Mouse (Mus musculus) liver, adult 2 months (tissue): Measurements from ENCODE around the gene Gm28305. TPM values are rescaled to one million over a fixed set of nuclear protein-coding genes. Genes with fewer than 3 reads are reported as not detected.

ENCODE experiments used
- DNase-seq: peaks from one replicate; pipeline ENCODE4 v3.0.0-alpha.2; 2011; ENCODE audit warnings: low read depth, low spot score; ENCODE audit errors: extremely low read depth
- H3K27ac ChIP-seq: fragments of 200-500 bp; replicated peaks from 2 replicates; pipeline ENCODE4 v1.5.1; 2012; ENCODE audit warnings: low read depth, mild to moderate bottlenecking, control low read depth, inconsistent platforms, low read length; ENCODE audit not compliant: insufficient read depth
- H3K27me3 ChIP-seq: fragments of 200-500 bp; 2 replicates; pipeline ENCODE4 v1.6.1; 2012; ENCODE audit warnings: mild to moderate bottlenecking, moderate library complexity, low read length, inconsistent platforms; ENCODE audit not compliant: control insufficient read depth, insufficient read depth
- H3K36me3 ChIP-seq: fragments of 200-500 bp; 2 replicates; pipeline ENCODE4 v1.6.1; 2012; ENCODE audit warnings: low read length, inconsistent platforms; ENCODE audit not compliant: control insufficient read depth, insufficient read depth
- H3K4me1 ChIP-seq: fragments of 200-500 bp; 2 replicates; pipeline ENCODE4 v1.6.1; 2011; ENCODE audit warnings: low read length; ENCODE audit not compliant: control insufficient read depth, insufficient read depth
- H3K4me3 ChIP-seq: fragments of 200-500 bp; 2 replicates; pipeline ENCODE4 v1.5.1; 2011; ENCODE audit warnings: low read depth, mild to moderate bottlenecking, control low read depth, low read length, moderate library complexity; ENCODE audit not compliant: insufficient read depth
- H3K79me2 ChIP-seq: fragments of 200-500 bp; 2 replicates; pipeline ENCODE4 v1.6.1; 2012; ENCODE audit warnings: inconsistent platforms, mild to moderate bottlenecking, low read length, moderate library complexity; ENCODE audit not compliant: control insufficient read depth, insufficient read depth
- H3K9ac ChIP-seq: fragments of 200-500 bp; 2 replicates; pipeline ENCODE4 v1.6.1; 2012; ENCODE audit warnings: low read depth, mild to moderate bottlenecking, control low read depth, inconsistent platforms, low read length
- CTCF ChIP-seq: fragments of 200-500 bp; IDR thresholded peaks from 2 replicates; pipeline ENCODE4 v1.5.1; 2011; ENCODE audit warnings: low read depth, low read length, control low read depth
- POLR2A ChIP-seq: fragments of 200-500 bp; IDR thresholded peaks from 2 replicates; pipeline ENCODE4 v1.6.1; 2011; ENCODE audit warnings: low read length, control low read depth; ENCODE audit not compliant: insufficient read depth; ENCODE audit errors: extremely low read depth
- WGBS: fragments of 180-500 bp; shearing (Covaris S2); methylation state at CpG from one replicate; pipeline ENCODE4 v1.1.7; 2018; 5-methylcytosine and 5-hydroxymethylcytosine counted together
- polyA plus RNA-seq: library from polyadenylated mRNA; depleted of rRNA; stranded (reverse); fragments of >200 nt; gene quantifications from 2 replicates; pipeline ENCODE4 v1.2.3, GENCODE M21; 2012
- total RNA-seq: library from RNA; depleted of rRNA; stranded (reverse); fragments of >200 nt; gene quantifications from 2 replicates; pipeline ENCODE4 v1.2.3, GENCODE M21; 2014

The Gm28305 gene
- total and polyA plus RNA-seq, 2 experiments: not detected

DNA sequence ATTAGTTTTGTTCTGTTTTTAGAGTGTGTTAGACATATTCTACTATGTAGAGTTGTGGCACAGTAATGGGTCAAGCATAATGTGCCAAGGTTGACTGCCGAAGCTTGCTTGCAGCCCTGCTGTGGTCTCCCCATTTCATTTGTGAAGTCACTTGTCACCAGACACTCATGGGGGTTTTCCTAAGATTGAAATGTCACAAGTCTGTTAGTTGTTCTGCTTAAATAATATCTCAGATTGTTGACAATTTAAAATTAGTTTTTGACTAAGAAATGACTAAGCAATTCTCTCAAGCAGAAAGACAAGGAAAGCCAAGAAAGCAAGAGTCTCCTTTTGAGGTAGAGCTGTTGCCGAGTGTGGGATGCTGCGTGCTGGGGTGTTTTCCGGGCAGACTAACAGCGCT lies 52.5 kb downstream of the Gm28305 start:
- Histone ChIP-seq H3K79me2 (no peaks in the 10 kb centered on the region), H3K4me1 (0 out of 2 replicates have a peak, but pooled peaks cover 2% of the 10 kb centered on the region), H3K4me3 (no peak overlapping the region), H3K9ac (no peak overlapping the region), H3K27me3 (no peaks in the 10 kb centered on the region), H3K27ac (no peak overlapping the region), H3K36me3 (peaks cover 78% of the 10 kb centered on the region)
- TF ChIP-seq CTCF (no peak), POLR2A (no peak)
- no peak for DNase-seq
- WGBS: 97% methylated on average over 5 of the region's 5 CpGs

DNA sequence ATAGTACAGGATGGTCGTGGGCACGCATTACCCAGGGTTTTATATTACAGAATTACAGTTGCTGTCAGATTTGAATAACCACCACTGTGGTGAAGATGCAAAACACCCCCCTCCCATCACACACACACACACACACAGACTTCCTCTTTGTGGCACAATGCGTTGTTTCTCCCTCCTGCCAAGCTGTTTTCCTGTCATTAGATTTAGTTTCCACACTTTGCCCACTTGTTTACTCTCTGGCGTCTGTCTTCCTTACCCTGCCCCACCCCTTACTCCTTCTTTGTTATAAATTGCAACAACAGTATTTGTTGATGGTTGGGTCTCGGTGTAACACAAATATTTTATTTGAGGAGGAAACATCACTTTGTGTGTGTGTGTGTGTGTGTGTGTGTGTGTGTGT lies 57.8 kb downstream of the Gm28305 start:
- no peaks in the 10 kb centered on the region; the same call in 1 of the 2 replicates for H3K79me2 ChIP-seq
- no peak overlapping the region for H3K9ac ChIP-seq
- no peaks in the 10 kb centered on the region for H3K27me3 ChIP-seq
- H3K36me3 ChIP-seq: peaks cover 80% of the 10 kb centered on the region
- no peak for DNase-seq
- WGBS: 70% methylated on average over 5 of the region's 5 CpGs
- H3K4me1 ChIP-seq: no peaks in the 10 kb centered on the region
- TF ChIP-seq POLR2A: no peak
- no peak for TF ChIP-seq CTCF
- H3K4me3 ChIP-seq: no peak overlapping the region
- H3K27ac ChIP-seq: no peak overlapping the region

DNA sequence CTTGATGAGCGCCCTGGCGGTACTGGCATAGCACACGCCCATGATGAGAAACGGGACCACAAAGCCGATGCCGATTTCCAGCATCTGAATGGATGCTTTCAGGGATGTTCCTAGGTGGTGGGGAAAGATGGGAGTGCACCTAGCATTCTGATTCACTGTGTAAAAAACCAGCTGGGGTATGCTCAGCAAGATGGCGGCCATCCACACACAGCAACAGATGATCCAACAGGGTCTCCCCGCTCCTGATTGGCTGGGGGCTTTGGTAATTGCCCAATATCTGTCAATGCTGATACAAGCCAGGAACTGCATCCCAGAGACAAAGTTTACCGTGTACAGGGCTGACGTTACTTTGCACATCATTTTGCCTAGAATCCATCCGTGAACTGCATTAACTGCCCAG lies 58.6 kb downstream of the Gm28305 start:
- Histone ChIP-seq H3K4me1 (no peaks in the 10 kb centered on the region), H3K27ac (no peak overlapping the region), H3K9ac (no peak overlapping the region), H3K79me2 (no peaks in the 10 kb centered on the region; the same call in 1 of the 2 replicates), H3K36me3 (peaks cover 82% of the 10 kb centered on the region), H3K27me3 (no peaks in the 10 kb centered on the region), H3K4me3 (no peak overlapping the region)
- TF ChIP-seq POLR2A (no peak), CTCF (no peak)
- DNase-seq: no peak
- 91% methylated on average over 11 of the region's 11 CpGs for WGBS

DNA sequence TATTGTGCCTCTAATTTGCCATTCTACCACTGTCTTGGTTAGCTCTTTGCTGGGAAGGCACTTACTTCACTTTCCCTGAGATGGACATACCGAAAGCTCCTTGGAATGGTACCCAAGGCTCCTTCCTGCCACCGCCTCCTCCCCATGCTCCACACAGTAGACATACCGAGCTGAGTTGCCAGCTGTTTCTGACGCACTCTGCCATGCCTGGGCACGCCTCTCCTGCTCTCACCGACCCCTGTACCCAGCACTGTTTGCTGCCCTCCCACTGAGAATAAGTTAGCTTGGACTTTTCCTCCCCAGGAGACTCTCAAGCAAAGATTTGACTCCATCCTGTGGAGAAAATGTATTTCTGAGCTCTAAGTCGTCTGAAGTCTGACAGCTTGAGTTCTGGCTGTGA lies 60.4 kb downstream of the Gm28305 start:
- Histone ChIP-seq H3K27me3 (no peaks in the 10 kb centered on the region), H3K79me2 (no peaks in the 10 kb centered on the region; the same call in 1 of the 2 replicates), H3K9ac (no peak overlapping the region), H3K27ac (no peak overlapping the region), H3K4me3 (no peak overlapping the region), H3K36me3 (peaks cover 79% of the 10 kb centered on the region), H3K4me1 (no peaks in the 10 kb centered on the region)
- TF ChIP-seq POLR2A: no peak
- no peak for TF ChIP-seq CTCF
- 71% methylated on average over 7 of the region's 7 CpGs for WGBS
- DNase-seq: no peak

DNA sequence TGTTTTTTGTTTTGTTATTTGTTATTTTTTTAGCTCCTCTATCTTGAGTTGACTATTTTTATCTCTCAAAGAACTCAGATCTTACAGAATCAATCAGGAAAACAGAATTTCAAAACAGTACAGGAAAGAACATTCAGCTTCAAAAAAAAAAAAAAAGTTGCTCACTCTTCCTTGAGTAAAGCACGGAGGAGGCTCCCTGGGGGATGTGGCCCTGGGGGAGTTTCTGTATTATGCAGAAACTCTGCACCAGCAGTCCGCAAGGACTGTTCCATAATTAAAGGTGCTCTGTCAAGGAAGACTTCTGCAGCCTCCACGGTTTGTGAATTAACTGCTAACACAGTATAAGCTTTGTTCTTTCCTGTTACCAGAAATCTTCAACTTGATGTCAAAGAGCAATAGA lies 61.0 kb downstream of the Gm28305 start:
- H3K36me3 ChIP-seq: peaks cover 78% of the 10 kb centered on the region
- no peaks in the 10 kb centered on the region; the same call in 1 of the 2 replicates for H3K79me2 ChIP-seq
- DNase-seq: no peak
- H3K4me3 ChIP-seq: no peak overlapping the region
- no peaks in the 10 kb centered on the region for H3K27me3 ChIP-seq
- no peak overlapping the region for H3K9ac ChIP-seq
- no peak overlapping the region for H3K27ac ChIP-seq
- 71% methylated on average over 3 of the region's 3 CpGs for WGBS
- H3K4me1 ChIP-seq: no peaks in the 10 kb centered on the region
- TF ChIP-seq POLR2A (no peak), CTCF (no peak)

DNA sequence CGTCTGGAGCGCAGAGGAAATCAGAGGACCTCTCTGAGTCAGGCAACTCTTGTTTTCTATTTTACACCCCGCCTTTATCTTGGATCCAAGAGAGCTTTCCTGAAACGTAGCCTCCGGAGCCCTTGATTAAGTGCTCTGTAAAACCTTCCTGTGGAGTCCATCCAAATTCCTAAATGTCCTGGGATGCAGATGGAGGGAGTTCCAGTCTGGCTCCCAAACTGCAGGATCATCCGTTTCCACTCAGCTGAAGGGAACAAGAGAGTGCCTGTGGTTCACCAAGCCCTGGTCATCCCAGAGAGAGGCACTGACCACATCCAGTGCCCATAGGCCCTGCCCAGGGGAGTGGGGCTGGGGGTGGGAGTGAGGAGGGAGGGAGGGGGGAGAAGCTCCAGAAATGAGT lies 61.8 kb downstream of the Gm28305 start:
- H3K79me2 ChIP-seq: no peaks in the 10 kb centered on the region; the same call in 1 of the 2 replicates
- H3K4me1 ChIP-seq: peaks cover 1% of the 10 kb centered on the region; the same call in 1 of the 2 replicates
- no peak overlapping the region for H3K27ac ChIP-seq
- no peak overlapping the region for H3K4me3 ChIP-seq
- peaks cover 74% of the 10 kb centered on the region for H3K36me3 ChIP-seq
- no peak overlapping the region for H3K9ac ChIP-seq
- no peak for DNase-seq
- no peak for TF ChIP-seq CTCF
- TF ChIP-seq POLR2A: no peak
- H3K27me3 ChIP-seq: no peaks in the 10 kb centered on the region
- WGBS: 74% methylated on average over 6 of the region's 6 CpGs
